Mouse (Mus musculus) lung, postnatal 14 days (tissue): ENCODE measurements at regions not wholly inside any gene's neighbourhood (a gene's known extent, or its start where the extent isn't known, plus 50 kb on each side); places are given as distances from the start of the nearest gene placed in this dataset.
A peak's percentile ranks its signal among the peaks of the same experiment; 100 is the strongest.

Source experiments
- DNase-seq: peaks from one replicate; pipeline ENCODE4 v3.0.0; 2021

DNA sequence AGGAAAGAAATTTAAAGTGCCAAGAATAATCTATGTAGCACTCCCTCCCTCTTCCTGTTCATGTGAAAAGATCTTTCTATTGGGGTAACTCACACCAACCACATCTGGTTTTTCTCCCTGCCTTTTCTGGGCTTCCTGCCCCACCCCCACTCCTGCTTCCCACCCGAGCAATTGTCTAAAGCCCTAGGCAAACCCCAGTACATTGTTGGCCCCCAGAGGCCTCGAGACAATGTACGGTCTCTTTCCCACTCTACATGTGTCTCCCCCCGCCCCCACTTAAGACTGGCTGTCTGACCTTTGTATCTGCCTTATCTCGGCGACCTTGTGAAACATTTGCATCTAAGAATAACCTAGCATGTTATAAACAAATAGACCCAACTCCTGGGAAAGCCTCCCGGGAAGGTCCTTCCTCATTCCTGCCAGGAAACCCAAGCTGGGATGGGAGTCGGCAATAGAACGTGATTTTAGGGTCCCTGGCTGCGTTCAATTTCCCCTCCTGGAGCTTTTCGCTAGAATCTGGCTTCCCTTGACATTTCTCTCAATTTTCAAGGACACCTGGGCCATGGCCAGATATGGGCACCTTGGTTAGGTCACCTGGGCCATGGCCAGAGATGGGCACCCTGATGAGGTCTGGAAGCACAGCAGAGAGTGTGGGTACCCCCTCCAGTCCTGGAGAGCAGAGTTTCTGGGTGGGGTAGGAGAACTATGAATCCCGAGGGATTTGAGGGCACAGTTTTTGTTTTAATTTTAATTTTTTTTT, 97.9 kb upstream of the Map4k3 start:
- peak; percentile 53 for DNase-seq

DNA sequence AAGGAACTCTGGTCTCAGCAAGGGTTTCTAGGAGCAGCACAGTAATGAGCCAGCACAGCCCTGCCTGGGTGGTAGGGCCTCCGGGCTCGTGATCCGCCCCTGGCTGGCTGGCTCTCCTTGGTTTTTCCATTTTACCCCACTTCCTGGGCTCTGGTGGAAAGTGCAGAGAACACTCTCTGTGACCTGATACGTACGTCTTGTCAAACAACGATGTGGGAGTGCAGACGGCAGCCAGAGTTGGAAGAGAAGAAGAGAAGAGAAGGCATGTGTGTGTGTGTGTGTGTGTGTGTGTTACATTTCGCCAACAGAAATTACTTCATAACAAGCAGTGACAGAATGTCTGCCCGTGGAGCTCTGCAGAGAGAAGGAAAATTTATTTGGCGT, 97.2 kb upstream of the Map4k3 start:
- DNase-seq, result peak; percentile 55

GRCm38 (mm10) chr17:80824826-80825517, 96.7 kb upstream of the Map4k3 start:
- DNase-seq, result no peak

GRCm38 (mm10) chr17:80824261-80824660, 96.0 kb upstream of the Map4k3 start:
- DNase-seq, result no peak

DNA sequence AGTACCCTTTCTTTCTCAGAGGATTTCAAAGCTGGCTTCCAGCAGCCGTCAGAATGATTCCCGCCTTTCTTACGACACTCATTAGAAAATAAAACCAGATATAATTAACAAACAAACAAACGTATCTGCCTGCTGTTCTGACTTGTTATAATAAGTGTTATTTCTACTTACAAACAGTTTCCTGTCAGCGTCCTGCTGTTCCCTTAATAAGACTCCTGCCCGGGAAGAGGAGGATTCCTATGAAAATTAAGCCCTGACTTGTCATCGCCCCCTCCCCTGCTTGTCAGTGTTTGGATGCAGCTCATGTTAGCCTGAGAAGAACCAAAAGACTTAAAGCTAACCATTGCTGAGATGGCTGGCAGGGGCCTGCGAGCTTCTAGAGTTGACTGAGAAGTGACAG, 92.6 kb upstream of the Map4k3 start:
- no peak for DNase-seq

DNA sequence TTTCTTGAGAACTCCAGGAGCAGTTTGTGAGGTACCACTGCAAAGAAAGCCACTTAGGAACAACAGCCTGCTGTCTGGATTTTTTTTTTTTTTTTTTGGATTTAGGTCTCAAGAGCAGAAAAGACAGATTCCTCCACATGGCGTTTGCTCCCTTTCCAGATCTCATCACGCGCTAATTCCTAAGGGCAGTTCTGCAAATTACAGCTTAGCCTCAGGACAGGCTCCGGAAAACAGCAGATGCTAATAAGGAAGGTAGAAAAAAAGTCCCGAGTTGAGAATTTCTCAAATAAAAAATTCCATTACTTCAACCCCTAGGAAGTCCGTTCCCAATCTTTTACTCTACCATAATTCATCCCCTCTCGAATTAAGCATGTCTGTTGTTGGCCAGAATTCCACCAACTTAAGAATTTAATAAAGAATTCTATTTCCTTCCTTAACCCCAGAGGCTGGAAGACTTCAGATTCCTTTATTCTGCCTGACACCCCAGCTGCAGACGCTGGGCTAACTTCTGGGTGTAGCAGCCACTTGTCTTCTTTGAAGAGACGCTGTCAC, 90.3 kb upstream of the Map4k3 start:
- DNase-seq, result no peak

- DNase-seq, result peak; percentile 36
Observed at GRCm38 (mm10) chr17:80815747-80816146, 87.5 kb upstream of the Map4k3 start.

DNA sequence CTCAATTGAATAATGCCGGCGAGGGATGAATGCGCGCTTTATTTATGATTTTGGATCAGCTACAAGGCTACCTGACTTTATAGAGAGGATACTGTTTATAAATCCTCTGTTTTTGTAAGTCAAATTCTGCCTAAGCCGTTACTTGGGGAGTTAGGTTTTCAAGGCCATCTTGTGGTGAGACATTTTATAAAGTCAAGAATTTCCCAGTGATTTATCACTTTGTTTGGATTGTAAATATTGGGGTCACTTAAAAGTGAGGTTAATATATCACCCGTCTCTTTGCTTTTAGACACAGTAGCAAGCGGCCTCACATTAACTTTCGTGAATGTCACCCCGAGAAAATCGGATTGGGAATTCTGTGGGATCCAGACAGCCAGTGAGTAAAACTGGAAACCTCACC, 84.9 kb upstream of the Map4k3 start:
- no peak for DNase-seq

DNA sequence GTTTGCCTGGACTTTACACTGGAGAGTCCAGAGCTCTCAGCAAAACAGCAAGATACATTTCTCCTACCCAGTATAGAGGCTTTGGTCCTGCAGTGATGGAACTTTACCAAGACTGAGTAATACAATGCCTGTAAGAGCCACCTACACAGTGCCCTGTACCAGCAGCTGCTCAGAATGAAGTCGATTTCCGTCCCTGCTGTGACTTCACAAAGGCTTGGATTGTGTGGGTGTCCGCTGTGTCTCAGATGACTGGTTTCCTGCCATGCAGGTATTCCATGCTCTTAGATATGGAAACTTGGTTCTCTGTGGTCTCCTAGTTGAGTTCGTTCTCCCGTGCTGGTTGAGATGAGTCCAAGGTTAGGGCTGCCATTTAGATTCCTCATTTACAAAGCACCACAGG, 81.0 kb upstream of the Map4k3 start:
- no peak for DNase-seq

GRCm38 (mm10) chr17:80808069-80808468, 79.8 kb upstream of the Map4k3 start:
- peak; percentile 30 for DNase-seq

DNA sequence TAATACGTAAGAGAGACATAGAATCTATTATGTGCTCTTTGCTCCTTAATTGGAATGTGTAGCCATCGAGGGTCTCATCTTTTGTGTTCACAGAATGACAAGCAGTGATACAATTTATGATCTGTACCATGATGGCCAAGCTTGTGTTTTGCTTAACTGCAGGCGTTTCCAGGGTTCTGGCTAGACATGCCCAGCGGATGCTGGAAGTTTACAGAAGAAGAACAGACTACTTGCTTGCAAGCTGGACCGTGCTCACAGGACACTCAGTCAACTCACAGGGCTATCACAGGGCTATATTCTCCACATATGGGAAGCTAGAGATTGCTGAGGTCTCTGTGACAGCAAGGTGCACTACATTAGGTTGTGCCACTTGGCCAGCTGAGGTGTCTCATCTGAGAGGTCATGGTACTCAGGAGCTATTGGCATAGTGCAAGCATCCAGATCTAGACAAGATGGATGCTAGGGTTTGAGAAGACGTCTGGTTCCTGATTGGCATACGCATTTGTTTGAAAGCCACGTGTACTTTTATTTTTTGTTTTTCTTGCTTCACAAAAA, 75.2 kb upstream of the Map4k3 start:
- peak; percentile 48 for DNase-seq

GRCm38 (mm10) chr17:80802622-80803021, 74.3 kb upstream of the Map4k3 start:
- peak; percentile 74 for DNase-seq

- DNase-seq, result no peak
Observed at GRCm38 (mm10) chr17:80801991-80802390, 73.7 kb upstream of the Map4k3 start.

DNA sequence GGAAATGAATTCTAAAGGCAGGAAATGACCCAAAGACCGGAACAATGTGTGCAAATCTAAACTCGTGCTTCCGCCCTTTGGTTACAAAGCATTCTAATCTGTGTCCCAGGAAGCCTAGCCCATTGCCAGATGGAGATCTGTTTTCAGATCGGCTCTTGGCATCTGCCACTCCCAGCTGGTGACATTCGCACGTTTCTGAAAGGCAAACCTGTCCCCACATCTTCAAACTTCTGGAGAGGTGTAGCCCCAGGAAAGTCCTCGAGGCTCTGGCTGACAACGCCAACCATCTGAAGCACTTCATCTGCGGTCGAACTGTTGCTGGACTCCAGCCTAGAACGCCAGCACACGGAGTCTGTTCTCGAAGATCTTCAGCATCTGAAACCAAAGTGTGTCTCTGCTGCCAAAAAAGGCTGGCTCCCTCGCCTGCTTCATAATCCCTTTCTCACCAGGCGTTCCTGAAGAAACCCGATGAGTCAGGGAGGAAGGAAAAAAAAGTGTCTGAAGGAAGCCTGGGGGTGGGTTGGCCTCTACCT, 73.2 kb upstream of the Map4k3 start:
- peak; percentile 76 for DNase-seq

DNA sequence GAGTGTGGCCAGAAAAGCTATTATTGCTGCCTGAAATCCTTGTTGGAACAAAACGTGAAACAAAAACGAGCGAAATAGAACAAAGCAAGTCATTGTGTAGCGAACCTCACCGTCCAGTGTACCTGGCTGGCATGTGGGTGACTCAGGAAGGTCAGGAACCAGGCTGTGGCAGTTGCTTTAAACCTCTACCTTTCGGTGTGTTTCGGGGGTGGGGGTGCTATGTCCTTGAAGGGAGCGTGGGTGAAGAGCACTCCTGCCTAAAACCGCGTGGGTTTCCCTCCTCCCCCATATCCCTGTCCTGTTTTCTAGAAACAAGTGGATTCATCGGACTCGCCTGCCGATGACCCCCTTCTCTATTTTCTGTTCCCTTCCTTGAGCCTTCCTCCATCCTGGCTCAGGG, 72.6 kb upstream of the Map4k3 start:
- no peak for DNase-seq

- no peak for DNase-seq
Observed at GRCm38 (mm10) chr17:80800454-80800853, 72.2 kb upstream of the Map4k3 start.

DNA sequence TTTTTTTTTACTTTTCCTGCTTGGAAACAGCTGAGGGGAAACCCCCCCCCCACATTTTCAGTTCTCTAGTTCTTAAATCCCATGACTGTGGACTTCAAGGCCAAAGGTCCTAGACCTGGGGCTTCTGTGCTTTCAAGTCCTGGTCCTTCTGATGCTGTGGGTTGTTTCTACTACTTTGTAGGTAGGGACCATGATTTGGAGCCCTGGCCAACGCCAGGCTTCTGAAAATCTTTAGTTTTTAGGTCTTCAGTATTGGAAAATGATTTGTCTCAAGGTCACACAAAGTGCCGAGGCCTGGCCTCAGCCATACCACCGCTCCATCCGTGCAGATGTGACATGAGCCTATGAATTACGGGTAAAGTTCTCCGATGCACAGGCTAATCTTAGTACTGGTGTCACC, 70.8 kb upstream of the Map4k3 start:
- no peak for DNase-seq

DNA sequence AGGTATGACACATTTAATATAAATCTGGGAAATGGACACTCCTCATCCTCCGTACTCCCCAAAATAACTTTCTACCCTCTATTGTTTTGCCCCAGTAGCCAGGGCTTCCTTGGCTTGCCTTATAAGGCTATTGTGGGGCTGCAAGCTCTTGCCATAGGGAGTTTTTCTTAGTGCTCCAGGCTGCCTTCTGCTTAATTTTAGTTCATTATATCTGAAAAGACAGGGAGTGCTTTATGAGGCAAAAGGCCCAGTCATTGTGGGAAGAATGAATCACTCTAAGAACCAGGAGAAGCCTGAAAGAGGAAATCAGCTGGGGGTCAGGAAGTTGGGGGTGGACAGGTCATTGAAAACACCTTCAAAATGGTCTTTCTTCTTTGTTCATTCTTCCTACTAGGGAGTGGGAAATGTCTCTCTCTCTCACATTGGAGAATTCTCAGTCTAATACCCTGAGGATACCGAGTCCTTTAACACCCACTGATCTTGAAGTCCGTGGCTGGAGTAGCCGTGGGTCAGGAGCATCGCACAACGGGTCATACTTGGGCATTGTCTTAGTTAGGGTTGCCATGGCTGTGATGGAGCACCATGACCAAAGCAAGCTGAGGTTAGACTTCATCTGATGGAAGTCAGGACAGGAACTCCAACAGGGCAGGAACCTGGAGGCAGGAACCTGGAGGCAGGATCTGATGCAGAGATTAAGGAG, 70.1 kb upstream of the Map4k3 start:
- DNase-seq, result no peak

DNA sequence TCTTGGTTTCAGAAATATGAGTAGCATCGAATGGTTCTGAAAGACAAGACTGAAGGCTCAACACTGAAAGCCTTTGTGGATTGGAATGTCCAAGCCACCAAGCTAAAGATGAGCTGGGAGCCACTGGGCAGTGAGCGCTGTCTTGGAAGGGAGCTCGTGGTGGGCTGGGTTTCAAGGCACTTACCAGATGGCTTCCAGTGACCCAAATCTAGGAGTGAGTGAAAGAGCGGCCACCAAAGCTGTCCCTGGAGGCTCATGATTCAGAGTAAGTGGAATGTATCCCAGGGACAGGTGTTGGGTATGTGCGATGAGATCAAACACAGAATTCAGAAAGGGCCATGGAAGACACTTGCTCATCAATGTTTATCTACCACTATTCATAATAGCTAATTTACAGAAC, 68.5 kb upstream of the Map4k3 start:
- no peak for DNase-seq

DNA sequence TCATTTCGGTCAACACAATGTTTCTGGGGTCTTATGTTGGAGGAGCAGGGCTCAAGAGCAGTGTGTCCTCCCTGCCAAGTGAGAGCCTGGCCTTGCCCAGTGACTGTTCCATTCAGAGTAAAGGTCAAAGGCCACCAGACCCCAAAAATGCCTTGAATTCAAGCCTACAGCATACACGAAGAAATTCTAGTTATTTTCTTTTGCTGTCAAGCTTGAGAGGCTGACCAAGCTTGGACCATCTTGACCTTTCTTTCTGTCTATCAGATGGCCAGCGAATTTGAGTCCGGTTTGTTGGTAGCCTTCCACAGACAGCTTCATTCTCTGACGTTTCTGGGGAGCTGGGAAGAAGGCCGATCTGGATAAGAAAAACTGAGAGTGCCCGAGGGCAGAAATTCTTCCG, 68.1 kb upstream of the Map4k3 start:
- no peak for DNase-seq

GRCm38 (mm10) chr17:80795453-80796105, 67.3 kb upstream of the Map4k3 start:
- DNase-seq, result peak; percentile 35

DNA sequence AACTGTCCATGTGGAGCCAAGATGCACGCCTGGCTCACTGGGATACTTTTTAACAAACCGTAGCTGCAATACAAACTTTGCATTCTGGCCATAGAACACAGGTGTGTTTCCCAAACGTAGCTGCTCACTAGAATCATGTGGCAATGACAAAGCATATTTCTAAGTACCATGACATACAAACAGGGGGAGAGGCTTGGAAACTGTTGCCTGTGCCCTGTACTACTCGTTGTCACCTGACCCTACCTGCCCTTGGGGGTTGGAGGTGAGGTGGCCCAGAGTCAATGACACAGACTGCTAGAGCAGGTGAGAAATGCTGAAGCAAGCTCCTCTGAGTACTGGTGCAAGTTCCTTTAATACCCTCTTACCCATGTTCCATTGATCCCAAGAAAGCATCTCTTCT, 64.3 kb upstream of the Map4k3 start:
- no peak for DNase-seq

GRCm38 (mm10) chr17:80789706-80790105, 61.4 kb upstream of the Map4k3 start:
- DNase-seq, result no peak
